Mouse (Mus musculus): ENCODE measurements at regions not wholly inside any gene's neighbourhood (a gene's known extent, or its start where the extent isn't known, plus 50 kb on each side); places are given as distances from the start of the nearest gene placed in this dataset.

GRCm38 (mm10) chr2:166382180-166382579 is 226.7 kb upstream of the Sulf2 start:
- no peak overlapping the region for H3K4me3 ChIP-seq
- intact Hi-C loops (cut with DNase I) = no loop called here
- DNase-seq = no peak
- TF ChIP-seq CTCF (IDR thresholded peaks at IDR 0.05) = no peak
- H3K27ac ChIP-seq = no peak overlapping the region

DNA sequence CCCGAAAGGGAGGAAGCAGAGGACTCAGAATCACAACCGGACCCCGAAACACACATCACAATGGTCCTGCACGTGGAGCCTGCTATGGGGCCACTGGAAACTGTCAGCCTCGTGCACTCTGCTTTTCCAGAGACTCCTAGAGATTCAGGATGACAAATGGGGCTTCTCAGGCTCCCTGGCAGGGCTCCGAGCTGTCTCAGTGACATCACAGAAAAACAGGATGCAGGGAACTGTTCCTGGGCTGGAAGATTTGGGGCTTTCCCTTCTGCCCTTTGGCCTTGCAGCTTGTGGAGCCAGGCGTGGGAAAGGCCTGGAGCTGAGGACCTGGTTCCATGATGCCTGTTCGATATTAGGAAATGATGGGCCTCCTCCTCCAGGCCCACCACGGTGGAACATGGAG is 225.4 kb upstream of the Sulf2 start:
- no peak for DNase-seq
- no peak for TF ChIP-seq CTCF (IDR thresholded peaks at IDR 0.05)

GRCm38 (mm10) chr2:166378325-166378724 is 222.9 kb upstream of the Sulf2 start:
- no peak overlapping the region for H3K4me3 ChIP-seq
- DNase-seq = no peak
- intact Hi-C loops (cut with DNase I) = no loop called here
- TF ChIP-seq CTCF (IDR thresholded peaks at IDR 0.05) = no peak
- no peak overlapping the region for H3K27ac ChIP-seq

More for the DNA sequence above, 225.4 kb upstream of the Sulf2 start:
- intact Hi-C loops (cut with DNase I) = no loop called here
- H3K27ac ChIP-seq = no peak overlapping the region
- no peak overlapping the region for H3K4me3 ChIP-seq

- no peak overlapping the region for H3K27ac ChIP-seq
- peak; percentile 25 for DNase-seq
- H3K4me3 ChIP-seq = no peak overlapping the region
- intact Hi-C loops (cut with DNase I) = no loop called here
- TF ChIP-seq CTCF (IDR thresholded peaks at IDR 0.05) = no peak
These were observed 221.9 kb upstream of the Sulf2 start for GRCm38 (mm10) chr2:166377329-166377728.

DNA sequence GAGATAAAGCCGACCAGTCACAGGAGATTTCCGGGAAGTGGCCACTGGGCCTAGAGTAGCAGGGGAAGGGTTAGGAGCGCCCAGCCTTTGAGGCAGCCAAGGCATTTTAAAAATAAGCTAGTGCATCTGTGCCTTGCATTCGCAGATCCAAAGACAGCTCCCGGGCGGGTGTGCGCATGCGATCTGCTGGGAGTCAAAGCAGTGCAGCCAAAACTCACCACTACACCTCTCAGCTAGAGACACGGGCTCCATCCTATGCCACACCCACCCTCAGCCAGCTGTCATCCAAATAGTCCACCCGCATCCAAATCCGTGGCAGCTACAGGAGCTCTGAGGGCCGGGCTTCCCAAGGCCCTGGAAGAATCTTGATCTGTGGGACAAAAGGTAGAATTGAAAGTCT is 220.2 kb upstream of the Sulf2 start:
- peak; percentile 32 for DNase-seq
- no peak for TF ChIP-seq CTCF (IDR thresholded peaks at IDR 0.05)

DNA sequence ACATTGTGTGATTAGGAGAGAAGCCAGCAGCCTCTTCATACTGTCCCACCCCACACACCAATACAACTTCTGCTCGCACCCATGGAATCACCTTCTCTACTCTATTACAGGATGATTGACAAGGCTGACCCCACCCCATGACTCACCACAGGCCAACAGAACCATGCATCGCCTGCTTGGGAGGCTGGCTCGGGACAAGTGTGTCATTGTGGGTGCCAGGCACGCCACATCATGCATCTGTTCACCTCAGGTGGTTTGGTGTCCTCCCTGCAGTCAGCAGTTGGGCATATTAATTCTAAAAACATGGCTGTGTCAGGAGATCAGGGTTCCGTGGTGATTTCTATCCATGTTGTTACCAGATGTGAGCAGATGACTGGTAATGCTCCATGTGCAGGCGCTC is 215.3 kb upstream of the Sulf2 start:
- Histone ChIP-seq H3K27ac (no peak overlapping the region), H3K4me3 (no peak overlapping the region)
- TF ChIP-seq CTCF (IDR thresholded peaks at IDR 0.05) = no peak
- DNase-seq = no peak
- intact Hi-C loops (cut with DNase I) = no loop called here

More for the DNA sequence above, 220.2 kb upstream of the Sulf2 start:
- Histone ChIP-seq H3K4me3 (no peak overlapping the region), H3K27ac (no peak overlapping the region)
- intact Hi-C loops (cut with DNase I) = no loop called here

GRCm38 (mm10) chr2:166361645-166362044 is 206.2 kb upstream of the Sulf2 start:
- intact Hi-C loops (cut with DNase I) = no loop called here
- H3K4me3 ChIP-seq = no peak overlapping the region
- no peak for DNase-seq
- TF ChIP-seq CTCF (IDR thresholded peaks at IDR 0.05) = no peak
- H3K27ac ChIP-seq = no peak overlapping the region

GRCm38 (mm10) chr2:166360786-166361185 is 205.3 kb upstream of the Sulf2 start:
- Histone ChIP-seq H3K27ac (no peak overlapping the region), H3K4me3 (no peak overlapping the region)
- DNase-seq = no peak
- intact Hi-C loops (cut with DNase I) = no loop called here
- TF ChIP-seq CTCF (IDR thresholded peaks at IDR 0.05) = no peak

DNA sequence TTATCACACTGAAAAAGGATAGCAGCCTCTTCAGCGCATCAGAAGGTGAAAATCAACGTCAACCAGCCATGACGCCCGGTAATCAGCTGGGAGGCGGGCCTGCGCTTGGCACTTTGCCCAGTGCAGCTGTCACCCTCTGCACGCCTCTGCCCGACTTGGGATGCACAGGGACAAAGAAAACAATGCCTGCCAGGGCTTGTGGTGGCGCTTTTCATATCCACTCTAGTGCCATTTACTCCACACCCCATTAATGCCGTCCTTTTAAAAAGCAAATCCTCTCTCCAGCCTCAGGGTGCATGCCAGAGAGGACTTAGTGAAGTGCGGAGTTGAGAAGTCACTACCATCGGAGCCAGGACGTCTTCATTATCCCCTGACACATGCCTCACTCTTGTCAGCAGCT is 204.5 kb upstream of the Sulf2 start:
- no peak overlapping the region for H3K27ac ChIP-seq
- no peak for DNase-seq
- intact Hi-C loops (cut with DNase I) = no loop called here
- no peak for TF ChIP-seq CTCF (IDR thresholded peaks at IDR 0.05)
- H3K4me3 ChIP-seq = no peak overlapping the region

DNA sequence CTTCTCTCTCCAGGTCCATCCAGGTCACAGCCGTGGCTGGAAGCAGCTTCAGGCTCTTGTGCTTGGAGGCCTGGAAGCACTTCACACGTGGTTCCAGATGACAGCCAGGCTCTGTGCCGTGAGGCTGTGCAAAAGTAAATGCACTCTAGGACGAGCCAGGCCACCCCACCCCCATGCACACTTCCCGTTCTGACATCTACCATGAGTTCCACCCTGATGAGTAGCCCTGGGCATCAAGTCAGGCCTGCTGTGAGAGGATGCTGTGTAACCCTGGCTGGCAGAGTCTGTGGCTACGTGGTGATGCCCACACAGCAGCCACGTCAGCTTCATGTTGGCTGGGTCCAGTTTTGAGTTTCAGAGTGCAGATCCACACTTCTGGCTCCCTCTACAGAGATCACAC is 202.4 kb upstream of the Sulf2 start:
- Histone ChIP-seq H3K27ac (no peak overlapping the region), H3K4me3 (no peak overlapping the region)
- intact Hi-C loops (cut with DNase I) = no loop called here
- TF ChIP-seq CTCF (IDR thresholded peaks at IDR 0.05) = no peak
- peak; percentile 62 for DNase-seq

DNA sequence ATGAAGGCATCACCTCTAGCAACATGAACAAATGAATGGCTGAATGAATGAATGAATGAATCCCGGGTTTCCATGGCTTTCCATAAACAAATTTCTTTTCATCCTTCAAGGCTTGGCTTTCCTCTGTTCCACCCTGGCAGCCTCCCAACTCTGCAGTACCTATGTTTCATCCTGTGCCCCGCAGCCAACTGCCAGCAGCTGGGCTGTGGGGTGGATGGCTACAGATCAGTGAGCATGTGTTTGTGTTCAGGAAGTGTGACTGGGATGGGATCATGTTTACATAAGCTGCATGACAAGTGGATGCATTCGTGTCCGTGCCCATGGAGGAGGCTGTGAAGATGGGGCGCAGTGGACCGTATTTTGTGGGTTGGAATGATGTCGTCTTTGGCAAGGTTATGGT is 200.5 kb upstream of the Sulf2 start:
- no peak overlapping the region for H3K27ac ChIP-seq
- intact Hi-C loops (cut with DNase I) = no loop called here
- no peak overlapping the region for H3K4me3 ChIP-seq
- TF ChIP-seq CTCF (IDR thresholded peaks at IDR 0.05) = no peak
- no peak for DNase-seq

- Histone ChIP-seq H3K4me3 (no peak overlapping the region), H3K27ac (no peak overlapping the region)
- intact Hi-C loops (cut with DNase I) = no loop called here
- TF ChIP-seq CTCF (IDR thresholded peaks at IDR 0.05) = no peak
- no peak for DNase-seq
These were observed 200.0 kb upstream of the Sulf2 start for GRCm38 (mm10) chr2:166355446-166355845.

GRCm38 (mm10) chr2:166354391-166354790 is 198.9 kb upstream of the Sulf2 start:
- Histone ChIP-seq H3K27ac (peak overlapping the region; percentile 46; the same call in 1 of the 2 replicates), H3K4me3 (no peak overlapping the region)
- no peak for TF ChIP-seq CTCF (IDR thresholded peaks at IDR 0.05)
- no peak for DNase-seq
- intact Hi-C loops (cut with DNase I) = no loop called here

DNA sequence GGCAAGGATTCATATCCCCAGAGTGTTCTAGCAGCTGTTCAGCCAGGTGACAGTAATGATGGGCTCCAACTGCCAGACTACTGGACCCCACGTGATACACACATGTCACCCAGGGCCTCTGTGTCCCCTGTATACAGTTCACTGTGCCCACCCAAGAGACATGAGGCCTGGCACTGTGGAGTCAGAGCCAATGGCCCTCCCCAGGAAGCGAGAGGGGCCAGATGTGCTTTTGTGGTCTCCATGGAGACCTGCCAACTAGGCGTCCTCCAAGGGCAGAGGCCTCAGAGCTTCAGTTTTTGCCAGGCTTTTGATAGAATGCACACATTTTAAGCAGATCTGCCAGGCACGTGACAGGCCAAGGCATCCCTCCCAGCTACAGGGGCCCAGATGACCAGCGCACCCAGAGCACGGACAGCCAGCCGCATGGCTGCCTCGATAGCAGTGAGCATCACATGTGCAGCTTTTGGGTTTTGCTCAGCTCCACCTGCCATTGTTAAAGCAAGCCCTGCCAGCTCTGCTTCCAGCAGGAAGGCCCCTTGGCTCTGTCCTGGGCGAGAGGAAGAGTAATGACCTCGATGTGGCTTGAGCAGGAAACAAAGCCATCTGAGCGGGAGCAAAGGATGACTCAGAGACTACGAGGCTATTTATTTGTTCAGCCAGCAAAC is 198.1 kb upstream of the Sulf2 start:
- DNase-seq = peak; percentile 56
- no peak overlapping the region for H3K4me3 ChIP-seq
- intact Hi-C loops (cut with DNase I) = no loop called here
- peak overlapping the region; percentile 35; the same call in 1 of the 2 replicates for H3K27ac ChIP-seq
- no peak for TF ChIP-seq CTCF (IDR thresholded peaks at IDR 0.05)

Measured in gastrocnemius, adult 2 months (tissue).